In genomic region chr14:25243289-25243688, GRCm38 (mm10) we compare ENCODE assay signal across 11 mouse cellular contexts.
DNase-seq lines count a peak whose midpoint lies in the region; ATAC-seq lines count a peak whose summit lies in the region.
"Had no signal": no experiment of that assay in that cellular context is flagged by ENCODE, and none has a peak within 500 bp of the region (broad histone marks: within the 10 kb centered on the region; RNA-seq: fewer than 3 reads in every experiment).

No protein-coding gene starts in this region.

- H3K4me3 ChIP-seq in kidney, embryonic 14.5 days (ENCODE audit: low read length): no peak overlapping the region
- no peak overlapping the region for H3K4me3 ChIP-seq in embryonic facial prominence, embryonic 14.5 days (ENCODE audit: low read depth, low read length)
- no peak overlapping the region for H3K4me3 ChIP-seq in limb, embryonic 13.5 days

- 0 out of 2 replicates have a peak overlapping the region, but pooled peaks have one; percentile 15 for H3K4me2 ChIP-seq in kidney, embryonic 14.5 days (replicated peaks; ENCODE audit: low read depth, low read length)
- no peak overlapping the region for H3K4me2 ChIP-seq in embryonic facial prominence, embryonic 14.5 days (ENCODE audit: low read depth, low read length)
- H3K4me2 ChIP-seq in limb, embryonic 13.5 days (replicated peaks): peak overlapping the region; percentile 28

- H3K27ac ChIP-seq in kidney, embryonic 14.5 days (ENCODE audit: low read depth, low read length): no peak overlapping the region
- no peak overlapping the region for H3K27ac ChIP-seq in embryonic facial prominence, embryonic 14.5 days (replicated peaks; ENCODE audit: low read depth, low read length)
- peak overlapping the region; percentile 77 for H3K27ac ChIP-seq in limb, embryonic 13.5 days
- H3K27ac ChIP-seq: liver, embryonic 14.5 days had no signal

- DNase-seq in kidney, adult 11 months: no peak
- peak; percentile 17 for DNase-seq in ZHBTc4 (ENCODE audit: low read depth, low spot score)
- peak; percentile 47 for DNase-seq in embryonic facial prominence, embryonic 14.5 days (ENCODE audit: low spot score)
- no peak for DNase-seq in right cerebral cortex, postnatal 4 days
- no peak for DNase-seq in layer of hippocampus, adult 9-10 months (ENCODE audit: low spot score)
- no peak for DNase-seq in frontal cortex, postnatal 10 days (ENCODE audit: low spot score in 2 of 2)
- DNase-seq: thymus, postnatal 25 days had no signal

- H3K4me1 ChIP-seq in kidney, embryonic 14.5 days (ENCODE audit: control insufficient read depth, insufficient read depth, low read length): peaks cover 18% of the 10 kb centered on the region
- H3K4me1 ChIP-seq in embryonic facial prominence, embryonic 14.5 days (ENCODE audit: control insufficient read depth, insufficient read depth, low read length): peaks cover 14% of the 10 kb centered on the region
- peaks cover 36% of the 10 kb centered on the region for H3K4me1 ChIP-seq in limb, embryonic 13.5 days

- 4% methylated on average over 4 of the region's 4 CpGs for WGBS in kidney, embryonic 14.5 days
- WGBS in embryonic facial prominence, embryonic 14.5 days: 8% methylated on average over 4 of the region's 4 CpGs
- whole genome bisulfite sequencing in limb, embryonic 13.5 days: 6% methylated on average over 4 of the region's 4 CpGs

- peak; percentile 18; the same call in 1 of the 2 replicates for ATAC-seq in kidney, embryonic 14.5 days (ENCODE audit: low FRiP score, low TSS enrichment)
- ATAC-seq in embryonic facial prominence, embryonic 14.5 days (ENCODE audit: low read depth): peak; percentile 50
- ATAC-seq in limb, embryonic 13.5 days (ENCODE audit: low FRiP score, low read depth): peak; percentile 55; the same call in 1 of the 2 replicates

- H3K9me3 ChIP-seq in kidney, embryonic 14.5 days (ENCODE audit: control insufficient read depth, low read length): no peaks in the 10 kb centered on the region
- no peaks in the 10 kb centered on the region for H3K9me3 ChIP-seq in embryonic facial prominence, embryonic 14.5 days (ENCODE audit: control insufficient read depth, low read length)
- H3K9me3 ChIP-seq in limb, embryonic 13.5 days: no peaks in the 10 kb centered on the region

- no peaks in the 10 kb centered on the region for H3K27me3 ChIP-seq in kidney, embryonic 14.5 days (ENCODE audit: control insufficient read depth, insufficient read depth, low read length)
- H3K27me3 ChIP-seq in embryonic facial prominence, embryonic 14.5 days (replicated peaks; ENCODE audit: control insufficient read depth, insufficient read depth, low read length): no peaks in the 10 kb centered on the region
- no peaks in the 10 kb centered on the region for H3K27me3 ChIP-seq in limb, embryonic 13.5 days
- H3K27me3 ChIP-seq: CH12.LX had no signal

- H3K36me3 ChIP-seq in kidney, embryonic 14.5 days (ENCODE audit: control insufficient read depth, insufficient read depth, low read length): no peaks in the 10 kb centered on the region
- no peaks in the 10 kb centered on the region for H3K36me3 ChIP-seq in embryonic facial prominence, embryonic 14.5 days (ENCODE audit: control insufficient read depth, insufficient read depth, low read length)
- no peaks in the 10 kb centered on the region for H3K36me3 ChIP-seq in limb, embryonic 13.5 days

- H3K9ac ChIP-seq in kidney, embryonic 14.5 days (ENCODE audit: low read depth, low read length): no peak overlapping the region
- H3K9ac ChIP-seq in embryonic facial prominence, embryonic 14.5 days (ENCODE audit: low read depth, low read length): no peak overlapping the region
- no peak overlapping the region for H3K9ac ChIP-seq in limb, embryonic 13.5 days
- H3K9ac ChIP-seq: liver, embryonic 14.5 days had no signal

Comparison
In these comparisons a context has a peak if more than half of its experiments do, and no peak if none do; other contexts are left out.
1. DNase-seq: peak in ZHBTc4 (single experiment) and embryonic facial prominence, embryonic 14.5 days (single experiment); none in kidney, adult 11 months (single experiment), right cerebral cortex, postnatal 4 days (single experiment), layer of hippocampus, adult 9-10 months (single experiment) and frontal cortex, postnatal 10 days (0 of 2).
2. Peak in every context shown above with its lines, with median percentiles within 50 percentile points of each other: ATAC-seq.